Mouse (Mus musculus) retina, postnatal 1 day (tissue): ENCODE results near the gene Mier2.

Experiments
- DNase-seq: peaks from one replicate; pipeline ENCODE4 v3.0.0-alpha.2; 2012

Gene Mier2

DNA sequence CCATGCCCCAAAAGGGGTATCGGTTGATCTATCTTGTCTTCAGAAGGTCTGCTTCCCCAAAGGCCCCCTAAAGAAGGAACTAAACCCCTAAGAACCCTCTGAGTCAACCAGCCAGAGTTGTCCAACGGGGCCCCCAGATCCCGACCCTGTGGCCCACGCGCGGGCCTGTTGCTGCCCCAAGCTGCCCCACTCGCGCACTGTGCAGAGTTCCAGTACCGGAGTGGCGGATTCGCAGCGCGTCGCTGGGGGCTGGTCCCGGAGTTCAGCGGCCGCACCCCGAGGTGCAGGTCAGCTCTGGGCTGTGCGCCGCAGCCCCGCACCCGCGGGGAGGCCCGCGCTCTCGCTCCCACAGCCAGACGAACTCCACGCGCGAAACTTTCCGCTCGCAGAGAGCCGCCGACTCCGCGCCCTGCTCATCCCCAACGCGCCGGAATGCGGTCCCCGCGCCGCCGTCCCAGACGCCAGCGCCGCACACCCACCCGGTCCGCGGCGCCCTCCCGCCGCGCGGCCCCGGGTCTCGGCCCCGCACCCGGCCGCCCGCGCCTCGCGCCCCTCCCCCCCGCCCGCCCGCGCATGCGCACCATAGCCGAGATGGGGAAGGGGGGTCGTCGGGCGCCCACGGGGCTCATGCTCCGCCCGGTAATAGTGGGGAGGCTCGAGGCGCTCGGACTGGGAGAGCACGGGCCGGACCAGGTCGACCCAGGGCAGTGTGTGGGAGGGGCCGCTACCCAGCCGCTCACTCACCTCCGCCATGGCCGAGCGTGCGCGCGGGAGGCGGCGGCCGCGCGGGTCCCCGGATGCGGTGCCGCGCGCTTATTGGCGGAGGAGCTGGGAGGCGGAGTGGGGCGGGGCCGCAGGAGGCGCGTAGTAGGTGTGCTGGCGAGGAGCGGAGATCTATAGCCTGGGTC lies at the start of gene Mier2:
TSS of gene Mier2 (minus strand) at position 870 of the 908 bp plus-strand sequence.
- peak; percentile 86 for DNase-seq

DNA sequence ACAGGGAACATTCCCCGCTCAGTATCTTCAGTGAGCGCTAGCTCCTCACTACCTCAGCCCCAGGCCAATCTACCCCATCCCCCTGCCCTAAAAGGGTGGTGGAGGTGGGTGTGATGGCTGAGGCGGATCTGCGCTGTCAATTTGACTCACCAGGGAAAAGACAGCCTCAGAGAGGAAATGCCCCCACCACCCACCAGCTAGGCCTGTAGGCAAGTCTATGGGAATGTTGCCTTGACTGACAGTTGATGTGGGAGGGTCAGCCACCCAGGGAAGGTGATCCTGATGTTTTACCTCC lies 42.9 kb upstream of the Mier2 start:
- no peak for DNase-seq

DNA sequence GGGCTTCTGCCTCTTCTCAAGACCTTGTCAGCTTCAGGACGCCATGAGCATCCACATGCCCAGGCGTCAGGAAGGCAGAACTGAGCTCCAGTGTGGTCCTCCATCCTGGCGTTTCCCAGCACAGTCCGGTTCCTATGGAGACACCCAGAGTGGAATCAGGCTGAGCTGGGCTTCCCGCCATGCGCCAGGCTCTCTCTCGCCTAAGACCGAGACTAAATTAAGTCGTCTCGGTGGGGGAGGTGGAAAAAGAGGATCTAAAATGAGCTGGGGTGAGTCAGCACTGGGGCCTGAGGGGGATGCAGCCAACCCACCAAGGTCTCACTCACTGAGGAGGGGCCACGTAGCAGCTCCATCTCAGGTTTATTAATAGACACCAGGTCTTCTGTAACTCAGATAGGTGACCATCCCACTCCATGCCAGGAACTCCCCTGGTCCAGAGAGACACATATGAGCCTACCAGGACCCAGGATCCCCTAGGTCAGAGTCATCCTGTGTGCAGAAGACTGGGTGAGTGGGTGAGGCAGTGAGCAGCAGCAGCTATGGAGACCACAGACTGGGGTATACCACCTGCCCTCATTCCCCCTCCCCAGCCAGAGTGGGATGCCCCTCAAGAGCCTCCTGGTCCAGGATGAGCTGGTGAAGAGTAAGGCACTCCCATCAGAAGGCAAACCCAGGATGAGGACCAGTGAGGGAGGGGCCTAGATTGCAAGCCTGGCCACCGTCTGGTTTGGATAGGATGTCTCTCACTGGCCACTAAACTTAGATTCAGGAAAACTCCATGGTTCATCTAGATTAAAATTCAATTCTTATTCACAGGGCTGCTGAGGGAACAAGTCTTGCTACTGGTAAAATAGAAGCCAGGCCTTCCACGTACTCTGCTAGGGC lies 42.3 kb upstream of the Mier2 start:
- DNase-seq = no peak

DNA sequence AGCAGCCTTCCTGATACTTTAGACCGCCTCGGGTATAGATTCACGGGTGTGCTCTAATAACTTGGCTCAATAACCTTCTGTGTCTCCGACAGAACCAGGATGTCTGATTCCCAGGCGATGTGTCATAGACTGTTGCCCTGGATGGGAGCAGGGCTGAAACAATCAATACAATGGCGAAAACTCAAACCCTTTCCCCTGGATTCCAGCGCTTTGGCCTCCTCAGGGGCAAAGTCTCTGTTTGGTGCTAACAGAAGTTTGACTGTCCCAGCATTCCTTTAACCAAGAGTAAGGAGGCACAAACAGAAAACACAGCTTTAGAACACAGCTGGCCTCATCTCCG lies 40.6 kb upstream of the Mier2 start:
- DNase-seq = no peak

DNA sequence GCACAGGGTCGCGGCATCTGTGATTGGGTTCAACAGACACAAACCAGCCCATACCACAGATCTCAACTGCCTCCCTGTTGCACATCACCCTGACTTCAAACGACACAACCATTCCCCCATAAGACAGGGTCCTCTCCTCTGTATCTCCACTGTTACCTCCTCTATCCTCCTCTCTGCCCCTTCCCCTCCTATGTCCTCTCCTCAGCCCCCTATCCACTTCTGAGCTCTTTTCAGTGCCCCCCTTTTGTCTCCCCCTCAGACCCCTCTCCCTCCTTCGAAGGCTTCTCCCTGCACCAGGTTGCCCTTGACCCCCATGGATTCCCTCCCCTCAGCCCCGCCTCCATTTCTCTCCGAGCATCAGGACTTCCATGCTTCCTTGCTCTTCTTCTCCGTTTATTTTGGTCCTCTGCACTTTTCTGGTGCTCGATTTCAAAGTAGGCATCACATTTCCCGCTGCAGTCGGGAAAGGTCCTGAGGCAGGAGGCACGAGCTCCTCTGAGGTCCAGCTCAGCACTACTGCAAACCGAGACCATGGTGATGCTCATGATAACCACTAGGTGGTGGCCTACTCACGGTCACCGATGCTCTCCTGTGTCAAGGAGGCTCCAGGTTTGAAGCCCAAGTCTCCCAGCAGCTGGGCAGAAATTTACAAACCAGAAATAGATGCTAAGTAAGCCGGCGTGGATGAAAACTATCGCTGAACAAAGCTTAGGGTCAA lies 40.0 kb upstream of the Mier2 start:
- peak; percentile 82 for DNase-seq

DNA sequence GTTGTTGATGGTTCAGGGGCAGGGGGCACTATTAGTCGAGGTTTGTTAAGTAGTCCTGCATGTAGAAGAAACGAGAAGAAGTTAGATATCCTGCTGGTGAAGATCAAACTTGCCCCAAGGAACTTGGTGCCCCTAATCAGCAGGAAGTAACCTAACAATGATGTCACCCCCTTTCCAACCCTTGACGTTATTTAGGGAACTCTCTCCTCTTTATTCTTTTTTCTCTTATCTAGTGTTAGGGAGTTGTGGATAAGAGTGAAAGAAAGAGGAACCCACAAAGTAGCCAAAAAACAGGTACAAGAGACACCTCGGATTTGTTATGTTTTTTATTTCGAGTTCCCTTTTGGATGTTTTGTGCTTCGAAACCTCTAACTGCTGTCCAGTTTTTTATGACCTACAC lies 39.1 kb upstream of the Mier2 start:
- no peak for DNase-seq

DNA sequence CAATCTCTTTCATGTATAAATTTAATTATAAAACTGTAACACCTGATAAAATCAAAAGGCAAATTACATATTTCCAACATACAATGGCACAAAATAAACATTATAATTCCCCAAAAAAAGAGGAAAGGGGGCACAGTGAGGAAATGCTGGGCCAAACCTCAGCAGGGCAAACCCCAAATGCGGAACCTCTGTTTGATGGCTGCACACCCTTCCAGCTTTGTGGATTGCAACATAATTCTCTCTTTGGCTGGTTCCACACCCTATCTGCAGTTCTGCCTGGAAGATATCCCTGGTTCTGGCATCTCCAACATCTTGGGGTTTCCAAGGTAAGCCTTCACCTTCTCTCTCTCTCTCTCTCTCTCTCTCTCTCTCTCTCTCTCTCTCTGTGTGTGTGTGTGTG lies 35.7 kb upstream of the Mier2 start:
- no peak for DNase-seq

DNA sequence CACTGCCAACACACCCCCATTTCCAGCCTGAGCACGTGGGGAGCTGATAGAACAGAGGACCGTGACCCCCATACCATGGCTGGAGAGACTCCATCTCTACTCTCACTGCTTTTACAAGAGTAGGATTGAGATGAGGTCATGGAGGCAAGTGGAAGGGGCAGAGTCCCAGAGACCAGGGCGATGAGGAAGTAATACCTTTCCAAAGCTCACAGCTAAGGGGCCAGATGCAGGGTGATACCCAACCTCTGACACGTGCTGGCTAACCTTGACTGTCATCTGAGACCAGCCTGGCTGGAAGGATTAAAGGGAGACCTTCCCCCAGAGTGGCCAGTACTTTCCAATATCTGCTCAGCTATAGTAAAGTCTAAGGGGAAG lies 32.7 kb upstream of the Mier2 start:
- DNase-seq = no peak

DNA sequence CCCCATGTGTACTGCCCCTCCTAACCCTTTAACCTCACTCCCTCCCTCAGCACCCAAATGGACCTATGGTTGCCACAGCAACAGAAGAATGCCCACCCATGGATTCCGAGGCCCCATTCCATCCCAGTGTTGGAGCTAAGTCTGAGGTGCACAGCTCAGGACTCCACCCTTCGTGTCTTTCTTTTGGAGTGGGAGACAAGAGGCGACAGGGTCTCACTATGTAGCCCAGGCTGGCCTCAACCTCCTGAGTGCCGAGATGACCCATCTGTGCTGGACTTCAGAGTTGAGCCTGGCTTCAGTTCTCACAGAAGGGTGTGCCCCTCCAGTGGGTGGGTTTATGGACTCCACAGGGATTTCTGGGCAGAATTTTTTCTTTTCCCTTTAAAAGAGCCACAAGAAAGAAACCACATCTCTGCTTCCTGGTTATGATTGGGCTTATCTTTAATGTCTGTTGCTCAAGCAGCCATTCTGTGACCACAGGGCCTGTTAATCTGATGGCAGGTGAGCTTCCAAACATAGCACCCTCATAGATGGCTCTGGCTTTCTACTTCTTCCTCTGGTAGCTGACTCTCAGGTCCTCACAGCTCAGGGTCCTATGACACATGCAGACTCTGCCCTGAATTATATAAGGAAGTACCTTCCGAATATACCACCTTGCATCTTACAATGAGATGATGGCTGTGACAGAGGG lies 32.2 kb upstream of the Mier2 start, which contains the start of gene Theg:
TSS of gene Theg (minus strand) at position 271 of the 691 bp plus-strand sequence.
- no peak for DNase-seq

DNA sequence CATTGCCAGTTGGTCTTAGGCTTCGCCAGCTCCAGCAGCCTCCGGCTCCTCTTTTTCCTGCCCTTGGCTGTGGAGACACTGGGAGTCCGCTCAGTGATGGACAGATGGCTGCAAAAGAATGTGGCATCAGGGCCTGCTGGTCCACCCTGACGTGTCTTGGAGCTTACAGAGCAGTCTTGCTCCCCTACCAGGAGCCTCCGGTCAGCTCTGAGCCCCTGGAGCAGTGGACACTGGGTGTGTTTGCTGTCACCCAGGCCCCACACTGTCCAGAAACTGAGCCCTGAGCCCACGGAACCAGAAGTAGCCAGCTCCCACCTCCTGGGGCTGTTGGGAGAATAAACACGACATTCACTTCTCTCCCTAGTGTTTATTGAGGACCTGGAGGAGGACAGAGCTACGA lies 31.2 kb upstream of the Mier2 start:
- DNase-seq = no peak

DNA sequence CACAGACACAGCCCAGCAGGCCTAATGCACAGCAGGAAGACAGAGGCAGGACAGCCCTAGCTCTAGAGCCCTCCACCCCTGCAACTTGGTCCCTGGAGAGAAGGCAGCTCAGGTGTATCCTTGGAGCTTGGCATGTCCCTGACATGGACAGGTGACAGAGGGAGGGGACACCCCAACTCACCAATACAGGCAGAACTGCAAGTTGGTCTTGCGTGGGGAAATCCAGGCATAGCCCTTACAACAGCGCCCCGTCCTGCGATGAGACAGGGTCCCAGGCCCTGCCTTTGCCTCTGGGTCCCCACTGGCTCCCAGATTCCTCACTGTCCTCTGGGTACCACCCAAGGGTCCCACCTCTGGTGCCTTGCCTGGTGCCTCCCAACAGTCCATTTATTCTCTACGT lies 30.7 kb upstream of the Mier2 start:
- no peak for DNase-seq

DNA sequence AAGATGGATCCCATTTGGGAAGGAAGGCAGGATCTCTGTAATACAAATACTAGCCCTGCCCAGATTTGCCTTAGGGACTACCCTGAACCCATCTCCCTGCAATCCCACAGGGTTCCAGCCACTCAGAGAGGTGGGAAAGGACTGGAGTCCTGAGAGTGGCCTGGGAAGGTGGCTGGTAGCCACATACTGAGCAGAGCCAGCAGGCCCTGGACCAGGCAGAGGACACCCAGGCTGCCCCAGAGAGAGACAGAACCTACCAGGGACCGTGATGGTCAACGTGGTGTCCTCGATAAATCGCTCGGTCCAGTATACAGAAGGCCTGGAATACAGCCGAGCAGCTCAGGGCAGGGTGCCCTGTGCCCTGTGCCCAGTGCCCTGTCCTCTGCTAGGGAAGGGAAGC lies 30.1 kb upstream of the Mier2 start:
- DNase-seq = no peak

DNA sequence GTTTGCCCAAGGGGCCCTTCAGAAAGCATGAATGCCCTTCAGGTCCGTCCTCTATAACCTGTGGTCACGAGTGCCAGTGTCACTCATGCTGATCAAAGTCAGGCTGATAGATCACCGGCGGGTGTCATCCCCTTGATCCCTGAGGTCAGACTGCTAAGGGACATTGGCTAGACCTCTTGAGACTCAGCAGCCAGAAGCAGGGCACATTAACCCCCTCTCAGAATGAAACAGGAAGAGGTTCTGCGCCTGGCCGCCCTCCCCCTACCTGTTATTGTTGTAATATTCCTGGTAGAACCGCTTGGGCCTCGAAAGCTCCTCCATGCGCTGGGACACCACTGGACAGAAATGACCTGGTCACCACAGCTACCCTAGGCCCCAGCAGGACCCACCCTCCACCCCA lies 29.4 kb upstream of the Mier2 start:
- DNase-seq = no peak

DNA sequence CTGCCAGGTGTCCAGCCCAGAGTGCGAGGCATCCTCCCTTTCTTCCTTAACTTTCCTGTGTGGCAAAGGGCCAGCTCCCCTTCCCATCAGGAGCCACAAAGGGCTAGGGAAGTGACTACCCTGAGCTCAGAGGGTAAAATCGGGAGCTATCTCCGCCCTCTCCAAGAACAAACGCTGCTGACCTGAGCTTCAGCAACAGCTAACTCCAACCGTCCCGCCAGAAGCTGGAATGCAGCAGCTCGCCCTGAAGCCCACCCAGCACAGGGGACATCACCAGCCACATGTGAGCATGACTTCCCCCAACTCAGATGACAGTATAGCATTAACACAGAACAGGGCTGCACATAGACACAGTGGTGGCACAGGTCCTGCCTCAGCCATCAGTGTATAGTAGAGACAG lies 29.0 kb upstream of the Mier2 start:
- no peak for DNase-seq

DNA sequence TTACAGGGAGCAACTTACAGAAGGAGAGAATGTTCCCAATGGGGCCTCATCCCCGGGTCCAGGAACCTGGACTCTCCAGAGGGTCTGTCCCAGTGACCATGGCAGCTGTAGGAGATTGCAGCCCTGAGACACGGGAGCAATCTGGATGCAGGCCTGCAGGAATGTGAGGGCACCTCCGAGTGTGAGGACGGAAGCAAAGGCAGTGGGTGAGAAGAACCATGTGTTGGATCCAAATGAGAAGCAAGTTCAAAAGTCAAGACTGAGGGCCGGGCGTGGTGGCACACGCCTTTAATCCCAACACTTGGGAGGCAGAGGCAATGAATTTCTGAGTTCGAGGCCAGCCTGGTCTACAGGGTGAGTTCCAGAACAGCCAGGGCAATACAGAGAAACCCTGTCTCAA lies 26.5 kb upstream of the Mier2 start:
- DNase-seq = no peak

DNA sequence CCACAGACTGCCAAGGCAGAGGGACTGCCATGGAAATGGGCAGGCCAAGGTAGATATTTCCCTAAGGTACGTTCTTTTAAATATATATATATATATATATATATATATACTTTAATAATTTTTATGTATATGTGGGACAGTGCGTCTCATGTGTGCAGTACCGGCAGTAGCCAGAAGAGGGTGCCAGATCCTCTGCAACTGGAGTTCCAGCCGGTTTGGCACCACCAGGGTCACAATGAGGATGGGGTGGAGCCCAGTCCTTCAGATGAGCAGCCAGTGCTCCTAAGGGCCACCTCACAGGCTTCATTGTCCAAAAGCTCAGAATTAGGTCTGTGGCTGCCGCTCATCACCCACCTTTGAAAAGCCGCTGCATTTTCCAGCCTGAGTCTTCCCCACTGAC lies 25.8 kb upstream of the Mier2 start:
- peak; percentile 65 for DNase-seq

DNA sequence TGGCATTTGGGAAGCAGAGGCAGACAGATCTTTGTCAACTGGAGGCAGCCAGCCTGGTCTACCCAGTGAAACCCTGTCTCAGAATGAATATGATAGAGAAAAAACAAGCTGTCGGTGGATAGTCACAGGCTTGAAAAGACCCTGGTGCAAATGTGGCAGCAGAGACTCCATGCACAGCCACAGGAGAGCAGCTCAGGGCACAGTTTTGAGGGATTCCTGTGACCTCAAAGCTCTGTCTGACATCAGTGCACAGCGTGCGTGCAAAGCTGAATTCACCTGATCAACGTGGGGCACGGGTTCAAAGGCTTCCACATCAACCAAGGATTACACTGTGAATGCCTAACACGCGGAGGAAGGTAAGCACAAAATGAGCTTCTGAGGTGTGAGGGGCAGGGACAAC lies 25.4 kb upstream of the Mier2 start:
- no peak for DNase-seq

DNA sequence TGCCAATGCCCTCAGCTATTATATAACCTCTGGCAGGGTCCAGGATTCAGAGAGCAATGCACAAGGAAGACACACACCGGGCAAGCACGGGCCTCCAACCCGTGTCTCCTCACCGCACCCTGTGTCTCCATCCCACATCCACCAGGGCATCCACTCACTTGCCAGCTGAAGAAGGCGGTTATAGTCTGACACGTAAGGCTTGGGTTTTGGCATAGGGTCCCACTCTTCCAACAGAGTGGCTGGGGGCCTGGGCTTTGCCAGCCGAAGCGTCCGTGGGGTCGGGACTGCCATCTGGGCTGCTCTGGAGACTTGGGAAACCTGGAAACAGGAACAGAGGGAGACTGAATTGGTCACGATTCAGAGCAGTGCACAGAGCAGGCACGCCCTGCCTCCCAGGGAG lies 24.8 kb upstream of the Mier2 start:
- no peak for DNase-seq

DNA sequence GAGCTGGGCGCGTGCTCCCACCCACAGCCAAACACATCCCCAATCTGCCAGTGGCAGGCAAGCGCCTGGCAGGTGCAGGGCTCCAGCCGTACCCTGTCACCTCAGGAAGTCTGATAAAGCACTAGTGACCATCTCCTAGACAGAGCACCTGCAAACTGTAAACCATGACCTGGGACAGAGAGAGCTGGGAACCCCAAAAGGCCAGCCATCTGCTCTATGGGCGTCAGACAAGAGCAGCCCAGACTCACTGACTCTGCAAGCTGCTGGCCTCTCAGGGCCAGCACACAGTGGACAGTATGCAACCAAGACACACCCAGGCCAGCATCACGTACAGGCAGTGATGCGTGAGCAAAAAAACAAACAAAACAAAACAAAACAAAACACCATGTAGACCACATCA lies 23.9 kb upstream of the Mier2 start:
- no peak for DNase-seq

DNA sequence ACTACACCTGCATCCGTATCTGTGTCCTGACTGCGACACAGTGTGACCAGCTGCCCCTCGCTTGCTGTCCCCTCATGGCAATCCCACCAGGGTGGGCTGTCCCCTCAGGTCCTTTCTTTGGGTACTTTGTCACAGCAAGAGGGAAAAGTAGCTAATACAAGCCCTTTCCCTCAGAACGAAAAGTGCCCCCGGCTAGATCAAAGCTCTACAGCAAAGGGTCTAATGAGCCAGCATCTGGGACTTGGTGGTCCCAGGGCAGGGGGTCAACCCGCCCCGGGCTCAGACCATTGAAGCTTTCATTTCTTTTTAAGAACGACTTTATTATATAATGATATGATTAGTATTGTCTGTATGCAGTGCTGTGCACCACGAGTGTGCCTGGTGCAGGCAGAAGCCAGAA lies 23.3 kb upstream of the Mier2 start:
- peak; percentile 20 for DNase-seq

DNA sequence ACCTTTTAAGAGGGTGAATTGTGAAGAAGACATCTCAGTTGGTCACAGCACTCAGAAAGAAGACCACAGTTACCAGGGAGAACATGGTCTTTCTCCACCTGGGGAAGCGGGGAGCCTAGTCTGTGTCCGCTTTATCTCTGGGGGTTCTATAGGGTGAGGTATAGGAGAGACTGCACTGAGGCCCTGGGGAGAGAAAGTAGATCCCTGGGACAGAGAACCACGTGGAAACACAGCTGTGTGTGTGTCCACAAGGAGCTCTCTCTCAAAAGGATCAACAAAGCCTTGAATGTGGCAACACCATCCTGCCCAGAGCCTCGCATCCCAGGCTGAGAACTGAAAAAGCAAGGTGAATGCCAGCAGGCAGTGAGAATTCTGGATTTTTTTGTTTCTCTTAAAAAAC lies 22.4 kb upstream of the Mier2 start:
- DNase-seq = no peak

DNA sequence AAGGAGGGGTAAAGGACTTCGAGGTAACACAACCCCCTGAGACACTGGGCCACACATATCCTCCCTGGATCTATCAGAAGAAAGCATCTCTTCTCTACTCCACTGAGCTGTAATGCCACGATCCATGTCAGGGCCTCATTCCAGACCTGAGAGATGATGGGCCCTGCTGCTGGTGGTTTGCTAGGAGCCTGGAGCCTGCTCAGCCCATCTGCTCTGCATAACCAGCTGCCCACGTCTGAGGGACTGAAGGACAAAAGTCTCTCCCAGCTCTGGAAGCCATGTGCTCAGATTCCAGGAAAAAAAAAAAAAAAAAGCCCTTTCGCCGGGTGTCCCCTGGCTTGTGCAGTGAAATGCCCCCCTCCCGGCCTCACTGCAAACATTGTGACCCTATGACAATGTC lies 20.8 kb upstream of the Mier2 start:
- no peak for DNase-seq

DNA sequence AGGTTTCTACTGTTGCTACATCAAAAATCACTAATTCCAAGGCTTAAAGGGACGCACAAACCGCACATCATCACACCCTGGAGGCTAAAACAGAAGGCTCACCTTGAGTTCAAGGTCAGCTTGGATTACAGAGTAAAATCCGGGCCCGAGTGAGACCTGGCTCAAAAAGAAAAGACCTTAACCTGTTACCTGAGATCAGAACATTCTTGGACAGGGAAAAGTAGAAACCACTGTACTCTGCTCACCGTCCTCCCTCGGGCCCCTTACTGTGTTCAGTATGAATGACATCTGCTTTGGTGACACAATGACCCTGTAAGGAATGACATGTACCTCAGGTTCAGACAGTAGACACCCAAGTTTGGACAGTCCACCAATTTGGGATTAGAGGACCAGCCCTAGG lies 19.8 kb upstream of the Mier2 start:
- DNase-seq = no peak
